Mouse (Mus musculus): ENCODE data around the gene Rsph3b.
"Not testable (repeated sequence)": the region's sequence is repeated elsewhere in the genome, so short reads cannot be mapped to it uniquely, and the experiment has no call there.

- TF ChIP-seq ZNF384 (IDR thresholded peaks at IDR 0.05; ENCODE audit: low read depth, low read length); MAFK (IDR thresholded peaks at IDR 0.05; ENCODE audit: insufficient read depth, low read depth, low read length): not testable (repeated sequence)
Observed at GRCm38 (mm10) chr17:6942560-6942959, 5.9 kb downstream of the Rsph3b start.
